Mouse (Mus musculus): ENCODE data around the gene Lrtm2.

The Lrtm2 gene

GRCm38 (mm10) chr6:119333831-119334230, 3.3 kb upstream of the Lrtm2 start:
- no peak for DNase-seq

- DNase-seq: no peak
These were observed 2.6 kb upstream of the Lrtm2 start for GRCm38 (mm10) chr6:119333202-119333601.

- no peak for DNase-seq
These were observed 1.5 kb upstream of the Lrtm2 start for GRCm38 (mm10) chr6:119332111-119332510.

GRCm38 (mm10) chr6:119329936-119330335, 630 bp downstream of the Lrtm2 start:
- no peak for DNase-seq

GRCm38 (mm10) chr6:119329215-119329714, 1.3 kb downstream of the Lrtm2 start:
- peak; percentile 73 for DNase-seq

GRCm38 (mm10) chr6:119328521-119329115, 1.9 kb downstream of the Lrtm2 start:
- DNase-seq: no peak

GRCm38 (mm10) chr6:119326541-119326940, 4.0 kb downstream of the Lrtm2 start:
- no peak for DNase-seq

GRCm38 (mm10) chr6:119325978-119326377, 4.6 kb downstream of the Lrtm2 start:
- DNase-seq: no peak

- no peak for DNase-seq
These were observed 5.8 kb downstream of the Lrtm2 start for GRCm38 (mm10) chr6:119324776-119325175.

- DNase-seq: no peak
These were observed 8.8 kb downstream of the Lrtm2 start for GRCm38 (mm10) chr6:119321752-119322151.

- DNase-seq: no peak
These were observed 10.1 kb downstream of the Lrtm2 start for GRCm38 (mm10) chr6:119320481-119320880.

GRCm38 (mm10) chr6:119319358-119319757, 11.2 kb downstream of the Lrtm2 start:
- DNase-seq: no peak

- no peak for DNase-seq
These were observed 11.8 kb downstream of the Lrtm2 start for GRCm38 (mm10) chr6:119318732-119319131.

GRCm38 (mm10) chr6:119314751-119315476, 15.7 kb downstream of the Lrtm2 start:
- DNase-seq: no peak

- no peak for DNase-seq
These were observed 16.8 kb downstream of the Lrtm2 start for GRCm38 (mm10) chr6:119313588-119314375.

- peak; percentile 42 for DNase-seq
These were observed 17.5 kb downstream of the Lrtm2 start for GRCm38 (mm10) chr6:119313096-119313495.

- DNase-seq: peak; percentile 44
These were observed 18.2 kb downstream of the Lrtm2 start for GRCm38 (mm10) chr6:119312381-119312780.

GRCm38 (mm10) chr6:119310176-119310575, 20.4 kb downstream of the Lrtm2 start:
- DNase-seq: peak; percentile 9

- no peak for DNase-seq
These were observed 22.6 kb downstream of the Lrtm2 start for GRCm38 (mm10) chr6:119307867-119308413.

- DNase-seq: no peak
These were observed 27.2 kb downstream of the Lrtm2 start for GRCm38 (mm10) chr6:119303331-119303730.

GRCm38 (mm10) chr6:119301310-119301709, 29.3 kb downstream of the Lrtm2 start:
- DNase-seq: peak; percentile 86

GRCm38 (mm10) chr6:119280761-119281160, 49.8 kb downstream of the Lrtm2 start:
- DNase-seq: peak; percentile 82

- no peak for DNase-seq
These were observed 53.9 kb downstream of the Lrtm2 start for GRCm38 (mm10) chr6:119276713-119277112.

Data from cerebellum, adult 11-12 months (tissue).